Mouse (Mus musculus) bone marrow, adult 2 months (tissue): ENCODE data around the gene Praf2.

Experiments
- CTCF ChIP-seq: fragments of 200-500 bp; IDR thresholded peaks from 2 replicates; pipeline ENCODE4 v1.5.1; 2011; ENCODE audit warnings: low read length, control low read depth; ENCODE audit not compliant: control insufficient read depth, insufficient read depth
- POLR2A ChIP-seq: fragments of 200-500 bp; IDR thresholded peaks from 2 replicates; pipeline ENCODE4 v1.6.1; 2011; ENCODE audit warnings: low read depth, mild to moderate bottlenecking, control low read depth, low read length, borderline replicate concordance; ENCODE audit not compliant: control insufficient read depth

- TF ChIP-seq POLR2A: no peak
- TF ChIP-seq CTCF: peak; percentile 28; the same call in 1 of the 2 replicates
Observed at GRCm38 (mm10) chrX:7743470-7743869, 15.2 kb downstream of the Praf2 start.
